In genomic region chr9:114201036-114201435, GRCm38 (mm10) we compare ENCODE assay signal across 24 mouse cellular contexts.
"Had no signal": no experiment of that assay in that cellular context is flagged by ENCODE, and none has a peak within 500 bp of the region (broad histone marks: within the 10 kb centered on the region; RNA-seq: fewer than 3 reads in every experiment).

No protein-coding gene starts in this region.

- H3K4me2 ChIP-seq: embryonic facial prominence, embryonic 12.5 days; embryonic facial prominence, embryonic 13.5 days; embryonic facial prominence, embryonic 15.5 days; forebrain, embryonic 12.5 days; forebrain, embryonic 13.5 days; forebrain, embryonic 15.5 days had no signal

- H3K36me3 ChIP-seq: embryonic facial prominence, embryonic 10.5 days; embryonic facial prominence, embryonic 12.5 days; embryonic facial prominence, embryonic 13.5 days; embryonic facial prominence, embryonic 15.5 days; forebrain, embryonic 10.5 days; forebrain, embryonic 12.5 days; forebrain, embryonic 15.5 days had no signal

- ATAC-seq: forebrain, embryonic 13.5 days; forebrain, embryonic 14.5 days; forebrain, embryonic 15.5 days; forebrain, embryonic 16.5 days; forebrain, postnatal 0 days had no signal

- H3K4me3 ChIP-seq: embryonic facial prominence, embryonic 10.5 days; embryonic facial prominence, embryonic 12.5 days; embryonic facial prominence, embryonic 13.5 days; embryonic facial prominence, embryonic 15.5 days; erythroblast, embryonic 14.5 days; forebrain, embryonic 10.5 days; forebrain, embryonic 12.5 days; forebrain, embryonic 13.5 days; forebrain, embryonic 15.5 days; gastrocnemius, adult 2 months; heart, adult 2 months had no signal

- H3K9ac ChIP-seq: embryonic facial prominence, embryonic 12.5 days; embryonic facial prominence, embryonic 13.5 days; embryonic facial prominence, embryonic 15.5 days; forebrain, embryonic 12.5 days; forebrain, embryonic 13.5 days; forebrain, embryonic 15.5 days; forebrain, postnatal 0 days had no signal

- H3K27ac ChIP-seq: embryonic facial prominence, embryonic 10.5 days; embryonic facial prominence, embryonic 12.5 days; embryonic facial prominence, embryonic 13.5 days; embryonic facial prominence, embryonic 15.5 days; forebrain, embryonic 10.5 days; forebrain, embryonic 12.5 days; forebrain, embryonic 13.5 days; forebrain, embryonic 15.5 days; gastrocnemius, adult 2 months; heart, adult 2 months had no signal

- H3K9me3 ChIP-seq: embryonic facial prominence, embryonic 12.5 days had no signal

- H3K27me3 ChIP-seq: embryonic facial prominence, embryonic 12.5 days; embryonic facial prominence, embryonic 13.5 days; embryonic facial prominence, embryonic 15.5 days; forebrain, embryonic 12.5 days; forebrain, embryonic 13.5 days; forebrain, embryonic 15.5 days had no signal

- DNase-seq: cerebellum, adult 18-20 months; cerebellum, adult 2 months; cerebellum, adult 9-10 months; cerebellum, adult 9-11 months; embryo, embryonic 11 days; forebrain, postnatal 0 days; gastrocnemius, adult 2 months; gastrocnemius, postnatal 10 days; gastrocnemius, postnatal 14 days; gastrocnemius, postnatal 25 days; gastrocnemius, postnatal 36 days; heart, adult 18-20 months; heart, adult 2 months had no signal

- H3K4me1 ChIP-seq: embryonic facial prominence, embryonic 10.5 days; embryonic facial prominence, embryonic 12.5 days; embryonic facial prominence, embryonic 13.5 days; embryonic facial prominence, embryonic 15.5 days; forebrain, embryonic 10.5 days; forebrain, embryonic 12.5 days; forebrain, embryonic 13.5 days; forebrain, embryonic 15.5 days had no signal
